Mouse (Mus musculus) layer of hippocampus, adult 18-20 months (tissue): ENCODE results near the gene Fam196b. TPM values are rescaled to one million over a fixed set of nuclear protein-coding genes. Genes with fewer than 3 reads are reported as not detected.

ENCODE experiments used
- DNase-seq, 2 experiments: peaks; one replicate each; pipeline ENCODE4 v3.0.0; 2022; ENCODE audit warnings: low spot score in 2 of 2
- total RNA-seq, 2 experiments: library from RNA; stranded (reverse); gene quantifications; 2 replicates each; pipeline ENCODE4 v1.2.3; 2021

The Fam196b gene
- total RNA-seq, 2 experiments from 2014 or later = 0.74 to 0.79 TPM

DNA sequence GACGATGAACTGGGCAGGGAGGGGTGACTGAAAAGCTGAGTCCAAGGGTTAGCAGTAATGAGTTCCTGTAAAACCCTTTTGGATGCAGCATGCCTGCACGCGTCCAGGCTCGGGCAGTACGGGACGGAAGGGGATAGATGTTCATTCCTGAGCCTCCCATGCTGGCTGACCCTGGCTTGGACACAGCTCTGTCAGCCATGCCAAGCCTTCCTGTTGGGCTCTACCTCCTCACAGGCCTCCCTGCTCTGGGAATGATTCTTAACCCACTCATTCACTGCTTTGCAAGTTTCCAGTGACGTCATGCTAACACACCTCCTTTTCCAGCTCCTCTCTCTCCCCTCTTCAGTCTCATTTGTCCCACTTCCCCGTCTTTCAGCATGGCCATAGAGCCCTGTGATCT, 9.0 kb downstream of the Fam196b start:
- DNase-seq = no peak

DNA sequence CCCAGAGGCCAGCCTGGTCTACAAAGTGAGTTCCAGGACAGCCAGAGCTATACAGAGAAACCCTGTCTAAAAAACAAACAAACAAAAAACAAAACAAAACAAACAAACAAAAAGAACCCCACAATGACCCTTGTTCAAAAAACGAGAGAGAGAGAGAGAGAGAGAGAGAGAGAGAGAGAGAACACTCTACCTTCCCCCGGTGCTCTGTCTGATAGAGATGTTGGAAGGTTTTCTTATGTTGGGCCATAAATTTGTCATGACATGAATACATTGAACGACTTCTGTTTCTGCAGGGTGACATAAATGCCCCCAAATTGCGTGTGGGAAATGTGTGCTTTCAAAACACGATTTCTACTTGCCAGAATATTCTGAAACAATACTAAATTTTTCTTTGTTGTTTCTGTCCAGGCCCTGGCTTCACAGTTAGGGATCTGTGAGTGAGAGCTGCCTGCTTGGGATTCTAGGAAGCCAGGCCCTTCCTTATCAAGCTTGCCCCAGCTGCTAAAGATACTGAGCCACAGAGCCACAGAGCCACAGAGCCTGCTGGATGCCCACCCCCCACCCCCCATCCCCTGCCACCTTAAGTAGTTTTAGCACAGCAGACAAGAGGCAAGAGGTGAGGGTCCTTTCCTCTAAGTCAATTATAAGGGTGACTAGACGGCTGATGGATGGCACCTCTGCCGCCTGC, 17.9 kb downstream of the Fam196b start:
- DNase-seq = no peak

GRCm38 (mm10) chr11:34337907-34338306, 23.3 kb downstream of the Fam196b start:
- DNase-seq = no peak

DNA sequence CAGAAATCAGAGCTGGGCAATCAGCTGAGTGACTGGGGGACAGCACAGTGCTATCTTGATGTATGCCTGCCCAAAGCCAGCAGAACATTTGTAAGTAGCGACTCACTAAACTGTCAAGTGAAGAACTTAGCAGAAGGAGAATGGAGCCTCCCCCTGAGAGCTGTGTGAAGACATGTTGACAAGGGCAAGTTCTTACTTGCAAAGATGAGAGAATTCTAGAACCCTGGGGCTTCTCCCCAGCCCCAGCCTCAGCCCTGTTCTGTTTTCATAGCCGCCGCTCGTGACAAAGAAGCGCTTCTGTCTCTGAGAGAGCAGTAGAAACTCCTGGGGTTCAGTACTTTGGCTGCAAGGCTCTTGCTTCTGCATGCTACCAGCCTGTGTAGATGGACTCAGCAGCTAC, 25.1 kb downstream of the Fam196b start:
- no peak for DNase-seq

DNA sequence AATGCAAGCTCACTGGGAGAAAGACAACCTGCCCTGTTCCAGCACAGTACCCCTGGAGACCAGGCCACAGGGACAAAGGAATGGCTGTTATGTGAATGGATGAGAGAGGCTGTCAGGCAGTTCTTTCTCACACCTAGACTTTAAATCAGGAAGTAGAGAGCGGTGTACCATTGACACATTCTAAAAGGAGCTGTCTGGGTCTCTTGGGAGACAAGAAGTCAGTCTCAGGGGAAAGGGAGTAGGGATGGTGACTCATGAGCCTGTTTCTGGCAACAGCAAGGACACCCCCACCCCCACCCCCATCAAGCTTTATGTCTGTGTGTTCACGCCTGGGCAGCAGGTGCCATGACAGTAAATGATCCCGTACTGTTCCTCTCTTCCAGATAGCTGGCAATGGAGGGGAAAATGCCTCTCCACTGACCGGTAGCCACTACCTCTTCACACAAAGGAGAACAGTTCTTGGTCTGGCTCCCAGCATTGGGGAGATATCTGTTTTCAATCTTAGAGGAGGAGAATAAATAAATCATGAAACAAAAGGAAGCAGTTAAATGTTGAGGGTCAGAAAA, 29.2 kb downstream of the Fam196b start:
- no peak for DNase-seq

- DNase-seq = no peak
Observed at GRCm38 (mm10) chr11:34344310-34344709, 29.7 kb downstream of the Fam196b start.

GRCm38 (mm10) chr11:34348287-34348918, 33.8 kb downstream of the Fam196b start:
- peak; percentile 51 to 75 for DNase-seq

GRCm38 (mm10) chr11:34349453-34350056, 34.9 kb downstream of the Fam196b start:
- no peak for DNase-seq

DNA sequence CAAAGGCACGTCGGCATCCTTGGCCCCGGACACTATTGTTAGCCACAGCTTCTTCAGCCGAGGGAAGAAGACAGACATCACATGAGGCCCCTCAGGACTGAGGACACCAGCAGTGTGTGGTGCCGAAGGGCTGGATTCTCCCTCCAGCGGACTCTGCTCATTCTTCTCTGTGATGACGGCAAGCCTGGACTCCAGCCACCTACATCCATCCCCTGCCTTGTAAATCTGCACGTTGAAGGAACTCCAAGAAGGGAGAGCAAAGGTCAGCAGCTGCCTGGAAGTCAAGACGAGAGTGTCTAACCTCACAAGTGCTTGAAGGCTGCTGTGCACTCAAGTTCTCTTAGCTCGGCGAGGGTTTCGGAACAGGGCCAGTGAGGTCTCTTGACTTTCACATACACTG, 40.8 kb downstream of the Fam196b start:
- no peak for DNase-seq

DNA sequence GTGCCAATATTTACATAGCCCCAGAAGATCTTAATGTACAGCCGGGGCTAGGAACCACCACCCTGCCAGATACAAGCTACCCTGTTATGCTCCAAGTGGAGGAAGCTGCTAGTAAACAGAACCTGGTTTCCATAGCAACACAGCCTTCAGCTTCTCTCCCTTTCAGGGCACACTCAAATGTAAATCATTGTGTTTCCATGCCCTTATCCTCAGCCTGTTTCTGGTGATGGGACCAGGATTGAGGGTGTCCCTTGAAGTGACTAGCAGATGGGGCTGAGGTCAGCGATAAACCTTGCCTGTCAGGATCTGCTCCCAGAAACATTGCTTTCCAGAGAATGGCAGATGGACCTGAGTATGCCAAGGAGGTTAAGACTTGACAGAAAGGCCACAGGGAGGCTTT, 41.5 kb downstream of the Fam196b start:
- DNase-seq = no peak

DNA sequence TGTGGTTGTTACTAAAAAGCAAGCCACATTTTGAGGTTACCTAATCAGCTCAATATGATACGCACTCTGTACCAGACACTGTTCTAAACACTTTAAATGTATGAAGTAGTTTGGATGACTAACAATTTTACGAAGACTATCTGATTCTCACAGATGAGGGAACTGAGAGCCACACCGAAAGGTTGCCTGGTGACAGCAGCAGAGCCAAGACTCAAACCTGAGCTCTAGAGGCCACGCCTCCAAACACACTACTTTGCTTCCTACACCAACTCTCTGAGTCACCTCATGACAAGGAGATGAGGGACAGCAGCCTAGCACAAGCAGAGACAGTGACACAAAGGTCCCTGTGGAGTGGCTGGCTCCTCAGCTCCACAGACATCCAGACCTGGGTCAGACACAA, 57.6 kb downstream of the Fam196b start:
- no peak for DNase-seq

DNA sequence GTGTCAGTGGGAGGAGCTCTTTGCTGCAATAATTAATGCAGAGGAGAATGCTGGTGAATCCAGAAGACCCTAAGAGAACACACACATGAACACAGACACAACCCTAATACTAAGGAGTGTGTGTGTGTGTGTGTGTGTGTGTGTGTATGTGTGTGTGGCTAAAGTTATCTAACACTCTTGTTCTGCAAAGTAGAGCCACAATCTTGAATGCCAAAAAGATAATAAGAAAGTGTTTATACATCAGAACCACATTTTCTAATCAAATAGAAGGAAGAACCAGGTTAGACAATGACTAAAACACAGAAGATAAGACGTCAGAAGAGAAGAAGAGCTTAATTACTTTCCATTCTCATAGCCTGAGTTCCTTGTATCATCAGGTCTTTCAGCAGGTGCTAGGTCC, 60.9 kb downstream of the Fam196b start:
- DNase-seq = no peak

DNA sequence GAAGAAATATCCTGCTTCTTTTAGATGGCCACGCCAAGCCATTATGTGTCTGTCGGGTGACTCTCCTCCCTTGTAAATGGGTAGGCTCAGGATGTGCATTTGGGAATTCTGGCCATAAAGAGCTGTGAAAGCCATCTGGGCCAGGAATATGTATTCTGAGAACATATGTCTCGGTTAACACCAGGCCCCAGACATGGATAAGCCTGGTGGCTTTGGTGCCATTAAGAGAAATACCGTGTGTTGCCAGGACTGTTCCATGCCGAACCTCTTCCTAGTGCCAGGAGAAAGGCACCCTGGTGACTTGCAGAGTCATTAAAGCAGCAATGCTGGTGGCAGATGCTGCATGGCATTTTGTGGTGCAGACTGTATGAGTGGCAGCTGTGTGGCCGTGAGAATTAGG, 63.0 kb downstream of the Fam196b start:
- no peak for DNase-seq

DNA sequence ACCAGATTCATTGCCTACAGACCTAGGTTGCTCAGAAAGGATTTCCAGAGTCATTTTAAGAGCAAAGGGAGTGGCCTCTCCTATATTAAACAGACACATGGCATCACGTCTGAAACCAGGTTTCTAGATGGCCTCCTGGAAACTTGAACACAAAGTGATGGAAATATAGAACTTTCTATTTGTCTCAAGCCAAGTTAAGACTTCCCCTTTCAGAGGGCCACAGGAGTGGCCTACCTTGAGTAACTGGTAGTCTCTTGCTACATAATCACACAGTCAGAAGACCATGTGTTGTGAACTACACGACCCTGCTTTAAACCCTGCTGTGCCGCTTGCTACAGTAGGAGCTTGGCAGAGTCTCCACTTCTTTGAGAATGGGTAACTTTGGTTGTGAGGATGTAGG, 68.9 kb downstream of the Fam196b start:
- DNase-seq = no peak

- DNase-seq = no peak
Observed at GRCm38 (mm10) chr11:34384178-34384577, 69.6 kb downstream of the Fam196b start.

- peak; percentile 8 to 52 for DNase-seq
Observed at GRCm38 (mm10) chr11:34385001-34385688, 70.5 kb downstream of the Fam196b start.

DNA sequence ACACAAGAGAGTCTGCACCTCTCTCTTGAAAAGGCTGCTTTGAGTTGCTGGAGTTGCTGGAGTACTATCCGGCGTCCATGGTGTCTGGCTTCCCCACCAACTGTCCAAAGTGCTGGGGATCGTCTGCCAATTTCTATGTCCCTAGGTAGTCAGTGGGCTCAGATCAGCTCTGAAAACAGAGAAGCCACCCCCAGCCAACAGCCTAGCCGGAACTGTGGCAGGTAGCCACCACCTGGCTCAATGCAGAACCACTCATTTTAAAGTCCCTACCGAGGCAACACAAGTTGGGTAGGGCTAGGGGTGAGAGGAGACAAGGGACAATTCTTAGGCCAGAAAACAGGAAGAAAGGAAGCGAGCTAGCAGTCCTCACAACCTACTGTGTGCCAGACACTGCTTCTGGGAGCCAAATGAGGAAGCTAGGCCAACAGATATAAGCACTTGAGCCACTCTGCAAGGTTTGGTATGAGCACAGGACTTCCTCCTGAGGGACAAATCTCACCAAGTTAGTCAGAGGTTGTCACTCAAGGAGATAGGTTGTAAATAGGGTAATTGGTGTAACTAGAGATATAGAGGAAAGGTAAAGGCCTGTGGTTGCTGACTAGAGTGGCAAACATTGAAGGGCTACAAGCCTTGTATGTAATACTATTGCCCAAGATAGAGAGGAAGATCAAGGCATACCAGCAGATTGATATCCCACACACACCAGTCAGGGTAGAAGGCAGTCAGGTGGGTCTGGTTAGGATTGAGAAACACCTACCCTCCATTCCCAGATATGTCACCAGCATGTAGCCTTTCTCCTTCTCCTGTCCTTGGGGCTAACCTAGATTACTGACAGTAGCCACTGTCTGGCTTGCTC, 74.9 kb downstream of the Fam196b start:
- DNase-seq = no peak

DNA sequence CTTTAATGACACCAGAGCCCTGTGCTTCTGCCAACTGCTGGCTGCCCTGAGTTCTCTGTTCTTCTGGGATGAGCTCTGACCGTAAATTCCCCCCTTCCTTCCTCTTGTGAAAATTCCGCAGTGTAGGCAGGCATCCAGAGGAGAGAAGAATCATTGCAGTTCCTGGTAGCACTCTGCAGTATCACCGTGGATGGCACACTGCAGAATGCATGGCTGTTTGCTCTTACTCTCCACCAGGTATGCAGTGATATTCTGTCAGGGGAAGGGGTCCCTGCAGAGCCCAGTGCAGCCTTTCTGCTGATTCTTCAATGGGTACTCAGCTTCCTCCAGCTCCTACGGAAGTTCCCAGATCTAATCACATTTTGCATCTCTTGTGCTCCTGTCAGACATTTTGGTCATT, 77.5 kb downstream of the Fam196b start:
- no peak for DNase-seq

- no peak for DNase-seq
Observed at GRCm38 (mm10) chr11:34395802-34396201, 81.2 kb downstream of the Fam196b start.

- no peak for DNase-seq
Observed at GRCm38 (mm10) chr11:34397661-34398060, 83.0 kb downstream of the Fam196b start.

DNA sequence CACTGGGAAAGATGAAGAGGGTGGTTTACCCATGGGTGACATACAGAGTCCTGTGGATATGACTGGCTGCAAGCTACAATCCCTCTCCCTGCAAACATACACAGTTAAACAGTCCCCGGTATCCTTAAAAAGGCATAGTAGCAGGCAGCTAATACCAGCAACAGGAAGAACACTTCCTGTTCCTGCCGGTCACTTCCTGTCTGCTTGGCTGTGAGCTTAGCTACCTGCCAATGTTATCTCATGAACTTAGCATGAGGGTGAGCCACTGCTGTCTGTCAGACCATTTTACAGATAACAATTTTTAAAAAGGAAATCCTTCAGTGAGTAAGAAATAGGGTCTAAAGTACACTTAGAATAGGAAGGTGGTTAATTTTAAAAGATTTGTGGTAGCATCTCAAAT, 83.9 kb downstream of the Fam196b start:
- DNase-seq = no peak
